Mouse (Mus musculus): ENCODE results near the gene Ypel1. TPM values are rescaled to one million over a fixed set of nuclear protein-coding genes. Genes with fewer than 3 reads are reported as not detected.
A peak's percentile ranks its signal among the peaks of the same experiment; 100 is the strongest.

Gene Ypel1
- polyA plus RNA-seq, 1 experiment from 2014 or later, result 104 TPM

DNA sequence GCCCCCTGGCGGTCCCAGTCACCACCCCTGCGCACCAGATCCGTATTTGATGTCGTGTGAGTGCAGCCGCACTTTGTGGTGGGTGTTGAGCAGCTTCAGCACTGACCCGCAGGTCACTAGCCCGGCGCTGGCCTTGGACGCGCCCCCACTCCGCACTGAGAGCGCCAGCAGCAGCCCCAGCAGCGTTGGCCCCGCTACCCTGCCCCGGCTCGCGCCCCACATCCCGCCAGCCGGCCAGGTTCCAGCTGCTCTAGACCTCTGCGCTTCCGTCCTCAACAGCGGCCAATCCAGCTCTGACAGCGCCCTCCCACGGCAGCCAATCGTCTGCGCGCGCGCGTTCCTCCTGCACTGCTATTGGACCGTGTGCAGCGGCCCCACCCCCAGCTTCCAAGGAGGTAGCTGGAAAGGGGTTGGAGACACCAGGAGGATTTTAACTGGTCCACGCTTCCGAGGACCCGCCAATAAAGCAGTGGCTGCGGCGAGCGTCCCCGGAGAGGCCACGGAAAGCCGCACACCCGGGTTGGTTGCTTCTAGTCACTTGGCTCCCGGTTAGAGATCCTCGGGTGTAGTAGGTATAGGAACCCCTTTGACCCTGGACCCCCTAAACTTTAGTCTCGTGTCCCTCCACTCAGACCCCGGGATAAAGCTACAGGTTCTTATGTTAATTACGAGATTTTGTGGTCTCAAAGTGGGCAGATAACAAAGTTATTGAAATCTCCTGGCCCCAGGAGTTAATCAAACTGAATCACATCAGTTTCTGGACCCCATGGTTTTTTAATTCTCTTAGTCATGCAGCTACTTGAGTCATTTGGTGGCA, 62.8 kb downstream of the Ypel1 start, which contains the start of gene Sdf2l1:
Gene Sdf2l1 (minus strand): TSS at position 295 of the 817 bp plus-strand sequence.
- peaks cover 12% of the 10 kb centered on the region for H3K4me1 ChIP-seq (ENCODE audit: control insufficient read depth, insufficient read depth, low read depth, low read length)
- under 1% methylated on average over 45 of the region's 47 CpGs for WGBS
- peak within 1 kb of the TSS; percentile 82 for H3K9ac ChIP-seq (ENCODE audit: low read depth, low read length)
- H3K27ac ChIP-seq (ENCODE audit: low read depth, low read length), result peak within 1 kb of the TSS; percentile 77
- H3K9me3 ChIP-seq (ENCODE audit: control insufficient read depth, low read length), result no peaks in the 10 kb centered on the region
- ATAC-seq, result peak; percentile 99
- peak within 1 kb of the TSS; percentile 93 for H3K4me3 ChIP-seq (ENCODE audit: low read length)
- H3K4me2 ChIP-seq (ENCODE audit: low read length), result peak within 1 kb of the TSS; percentile 99
- no peaks in the 10 kb centered on the region for H3K27me3 ChIP-seq (replicated peaks; ENCODE audit: control insufficient read depth, insufficient read depth, low read length)
- no peaks in the 10 kb centered on the region for H3K36me3 ChIP-seq (ENCODE audit: control insufficient read depth, insufficient read depth, low read length)

DNA sequence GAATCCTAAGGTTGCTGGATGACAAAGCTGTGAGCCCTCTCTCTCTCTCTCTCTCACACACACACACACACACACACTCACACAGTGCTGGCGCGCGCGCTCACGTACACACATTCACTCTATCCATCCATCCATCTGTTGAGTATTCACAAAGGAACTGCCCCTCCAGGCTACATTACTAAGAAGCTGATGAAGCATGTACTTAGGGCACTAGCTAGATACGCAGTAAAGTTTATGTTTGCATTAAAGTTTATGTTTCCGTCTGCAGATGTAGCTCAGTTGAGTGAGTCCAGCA, 63.4 kb downstream of the Ypel1 start:
- 24% methylated on average over 7 of the region's 7 CpGs for WGBS
- no peak for ATAC-seq

More for the DNA sequence above, 63.4 kb downstream of the Ypel1 start:
- no peak overlapping the region for H3K27ac ChIP-seq (ENCODE audit: low read depth, low read length)
- H3K36me3 ChIP-seq (ENCODE audit: control insufficient read depth, insufficient read depth, low read length), result no peaks in the 10 kb centered on the region
- peaks cover 12% of the 10 kb centered on the region for H3K4me1 ChIP-seq (ENCODE audit: control insufficient read depth, insufficient read depth, low read depth, low read length)
- H3K9ac ChIP-seq (ENCODE audit: low read depth, low read length), result peak overlapping the region; percentile 41
- H3K4me2 ChIP-seq (ENCODE audit: low read length), result peak overlapping the region; percentile 99
- peak overlapping the region; percentile 93 for H3K4me3 ChIP-seq (ENCODE audit: low read length)
- no peaks in the 10 kb centered on the region for H3K9me3 ChIP-seq (ENCODE audit: control insufficient read depth, low read length)
- H3K27me3 ChIP-seq (replicated peaks; ENCODE audit: control insufficient read depth, insufficient read depth, low read length), result no peaks in the 10 kb centered on the region

MicroRNAs within 50 kb of the gene (microRNA counts, 519-probe panel; counts per million panel counts)
- microRNA mmu-miR-130b (3,130 counts per million, percentile 84 among the panel's probes with 10 or more counts), microRNA mmu-miR-301b (2,534 counts per million, percentile 67 among the panel's probes with 10 or more counts)

Small RNA genes within 50 kb of the gene (microRNA-seq; reads per million reads assigned to microRNA genes)
- gene Mir130b, result 4,154 reads per million, percentile 89 among the genes with 10 or more reads in this experiment
- 104 reads per million, percentile 50 among the genes with 10 or more reads in this experiment for gene Mir301b

Other genes starting within 250 kb of the Ypel1 start
- 19.5 and 22.1 TPM in 2 replicates for gene Spag6l, start 240.2 kb upstream of the Ypel1 start, polyA plus RNA-seq (2015; fragmentation: Nextera tagmentation; extraction: Ambion mirVana)
- gene Igll1, start 205.7 kb upstream of the Ypel1 start, polyA plus RNA-seq (2015; fragmentation: Nextera tagmentation; extraction: Ambion mirVana), result not detected in 2 replicates
- 63.1 and 74.5 TPM in 2 replicates for gene Top3b, start 199.0 kb upstream of the Ypel1 start, polyA plus RNA-seq (2015; fragmentation: Nextera tagmentation; extraction: Ambion mirVana)
- gene Vpreb1, start 198.9 kb upstream of the Ypel1 start, polyA plus RNA-seq (2015; fragmentation: Nextera tagmentation; extraction: Ambion mirVana), result 0.85 and 1.3 TPM in 2 replicates
- gene Ppm1f, start 173.2 kb upstream of the Ypel1 start, polyA plus RNA-seq (2015; fragmentation: Nextera tagmentation; extraction: Ambion mirVana), result 25.7 and 33.8 TPM in 2 replicates
- 183 and 184 TPM in 2 replicates for gene Mapk1, start 86.3 kb upstream of the Ypel1 start, polyA plus RNA-seq (2015; fragmentation: Nextera tagmentation; extraction: Ambion mirVana)
- 135 and 142 TPM in 2 replicates for gene Ppil2, start 41.6 kb downstream of the Ypel1 start, polyA plus RNA-seq (2015; fragmentation: Nextera tagmentation; extraction: Ambion mirVana)
- 13.0 and 13.3 TPM in 2 replicates for gene 2610318N02Rik, start 55.5 kb downstream of the Ypel1 start, polyA plus RNA-seq (2015; fragmentation: Nextera tagmentation; extraction: Ambion mirVana)
- 37.8 and 39.6 TPM in 2 replicates for gene Sdf2l1, start 62.7 kb downstream of the Ypel1 start, polyA plus RNA-seq (2015; fragmentation: Nextera tagmentation; extraction: Ambion mirVana)
- gene Ydjc, start 74.9 kb downstream of the Ypel1 start, polyA plus RNA-seq (2015; fragmentation: Nextera tagmentation; extraction: Ambion mirVana), result 52.1 and 56.7 TPM in 2 replicates
- 3.7 and 3.9 TPM in 2 replicates for gene Ccdc116, start 77.5 kb downstream of the Ypel1 start, polyA plus RNA-seq (2015; fragmentation: Nextera tagmentation; extraction: Ambion mirVana)
- 294 and 296 TPM in 2 replicates for gene Ube2l3, start 133.0 kb downstream of the Ypel1 start, polyA plus RNA-seq (2015; fragmentation: Nextera tagmentation; extraction: Ambion mirVana)
- gene Rimbp3, start 138.9 kb downstream of the Ypel1 start, polyA plus RNA-seq (2015; fragmentation: Nextera tagmentation; extraction: Ambion mirVana), result 1.7 and 1.9 TPM in 2 replicates
- gene Hic2, start 163.9 kb downstream of the Ypel1 start, polyA plus RNA-seq (2015; fragmentation: Nextera tagmentation; extraction: Ambion mirVana), result 6.1 and 7.1 TPM in 2 replicates
- 85.8 and 111 TPM in 2 replicates for gene Tmem191c, start 206.4 kb downstream of the Ypel1 start, polyA plus RNA-seq (2015; fragmentation: Nextera tagmentation; extraction: Ambion mirVana)